Mouse (Mus musculus) intestine, postnatal 0 days (tissue): Measurements from ENCODE around the gene Rhoj. TPM values are rescaled to one million over a fixed set of nuclear protein-coding genes. Genes with fewer than 3 reads are reported as not detected.

Experiments used
- ATAC-seq: fragments of 200-750 bp; cut with Nextera tagmentation; 2 replicates; pipeline ENCODE4 v1.8.0; 2017; ENCODE audit warnings: mild to moderate bottlenecking, moderate TSS enrichment, moderate library complexity
- H3K27ac ChIP-seq: fragments of 300-500 bp; sonication (generic); 2 replicates; pipeline ENCODE4 v1.5.1; 2014; ENCODE audit warnings: mild to moderate bottlenecking, low read depth, low read length, moderate library complexity
- H3K27me3 ChIP-seq: fragments of 300-500 bp; sonication (generic); replicated peaks from 2 replicates; pipeline ENCODE4 v1.6.1; 2014; ENCODE audit warnings: low read length, mixed read lengths; ENCODE audit not compliant: control insufficient read depth, insufficient read depth
- H3K36me3 ChIP-seq: fragments of 300-500 bp; sonication (generic); 2 replicates; pipeline ENCODE4 v1.6.1; 2014; ENCODE audit warnings: mild to moderate bottlenecking, moderate library complexity; ENCODE audit not compliant: control insufficient read depth, insufficient read depth
- H3K4me1 ChIP-seq: fragments of 300-500 bp; sonication (generic); replicated peaks from 2 replicates; pipeline ENCODE4 v1.6.1; 2014; ENCODE audit warnings: antibody characterized with exemption, low read length, mixed read lengths; ENCODE audit not compliant: control insufficient read depth, insufficient read depth
- H3K4me2 ChIP-seq: fragments of 300-500 bp; sonication (generic); replicated peaks from 2 replicates; pipeline ENCODE4 v1.6.1; 2014; ENCODE audit warnings: low read depth, mild to moderate bottlenecking, moderate library complexity
- H3K4me3 ChIP-seq: fragments of 300-500 bp; sonication (generic); 2 replicates; pipeline ENCODE4 v1.5.1; 2014; ENCODE audit warnings: low read depth, low read length
- H3K9ac ChIP-seq: fragments of 300-500 bp; sonication (generic); 2 replicates; pipeline ENCODE4 v1.6.1; 2014; ENCODE audit warnings: mild to moderate bottlenecking, low read depth, low read length
- H3K9me3 ChIP-seq: fragments of 300-500 bp; sonication (generic); 2 replicates; pipeline ENCODE4 v1.6.1; 2016; ENCODE audit warnings: mixed run types; ENCODE audit not compliant: control insufficient read depth
- CTCF ChIP-seq: sonication (generic); IDR thresholded peaks from 2 replicates; pipeline ENCODE4 v1.5.1; 2016; ENCODE audit warnings: low read depth, mild to moderate bottlenecking, control low read depth, antibody characterized with exemption, moderate library complexity
- WGBS: fragments of 180-500 bp; shearing (Covaris S2); extraction: QIAGEN DNeasy Blood & Tissue Kit; methylation state at CpG from one replicate; pipeline ENCODE4 v1.1.7; 2014; 5-methylcytosine and 5-hydroxymethylcytosine counted together
- polyA plus RNA-seq: library from polyadenylated mRNA; unstranded; fragments of >200 nt; fragmentation: Nextera tagmentation; extraction: Ambion mirVana; gene quantifications from 2 replicates; pipeline ENCODE4 v1.2.1, GENCODE M21; 2015

The Rhoj gene
- polyA plus RNA-seq, 1 experiment from 2014 or later, result 27.9 TPM

GRCm38 (mm10) chr12:75448921-75449320 is 140.8 kb downstream of the Rhoj start:
- Histone ChIP-seq H3K36me3 (peaks cover 23% of the 10 kb centered on the region), H3K9ac (no peak overlapping the region), H3K9me3 (no peaks in the 10 kb centered on the region), H3K27ac (no peak overlapping the region), H3K4me1 (no peaks in the 10 kb centered on the region), H3K4me3 (no peak overlapping the region), H3K4me2 (no peak overlapping the region), H3K27me3 (no peaks in the 10 kb centered on the region)
- WGBS, result 73% methylated on average over 5 of the region's 5 CpGs
- no peak for ATAC-seq
- no peak for TF ChIP-seq CTCF

GRCm38 (mm10) chr12:75449475-75449966 is 141.4 kb downstream of the Rhoj start:
- WGBS, result 53% methylated on average over 6 of the region's 6 CpGs
- no peaks in the 10 kb centered on the region for H3K9me3 ChIP-seq
- no peak overlapping the region for H3K4me3 ChIP-seq
- ATAC-seq, result no peak
- no peak overlapping the region for H3K27ac ChIP-seq
- H3K4me2 ChIP-seq, result no peak overlapping the region
- peaks cover 23% of the 10 kb centered on the region for H3K36me3 ChIP-seq
- no peak overlapping the region for H3K9ac ChIP-seq
- TF ChIP-seq CTCF, result peak; percentile 63
- no peaks in the 10 kb centered on the region for H3K4me1 ChIP-seq
- no peaks in the 10 kb centered on the region for H3K27me3 ChIP-seq

GRCm38 (mm10) chr12:75450011-75450410 is 141.9 kb downstream of the Rhoj start:
- no peak for ATAC-seq
- 58% methylated on average over 14 of the region's 14 CpGs for WGBS
- Histone ChIP-seq H3K36me3 (peaks cover 23% of the 10 kb centered on the region), H3K4me2 (no peak overlapping the region), H3K27me3 (no peaks in the 10 kb centered on the region), H3K27ac (no peak overlapping the region), H3K4me3 (no peak overlapping the region), H3K9me3 (no peaks in the 10 kb centered on the region), H3K4me1 (no peaks in the 10 kb centered on the region), H3K9ac (no peak overlapping the region)
- TF ChIP-seq CTCF, result no peak

GRCm38 (mm10) chr12:75450592-75450991 is 142.5 kb downstream of the Rhoj start:
- Histone ChIP-seq H3K27me3 (no peaks in the 10 kb centered on the region), H3K9ac (no peak overlapping the region), H3K4me1 (no peaks in the 10 kb centered on the region), H3K36me3 (peaks cover 23% of the 10 kb centered on the region), H3K27ac (no peak overlapping the region), H3K4me2 (no peak overlapping the region), H3K4me3 (no peak overlapping the region), H3K9me3 (no peaks in the 10 kb centered on the region)
- no peak for ATAC-seq
- 87% methylated on average over 8 of the region's 8 CpGs for WGBS
- no peak for TF ChIP-seq CTCF

Other genes starting within 250 kb of the Rhoj start
- gene Kcnh5, start 131.0 kb upstream of the Rhoj start, polyA plus RNA-seq, result 0.03 TPM in 1 of 2 replicates, not detected in the other
- gene Gphb5, start 108.5 kb downstream of the Rhoj start, polyA plus RNA-seq, result not detected in 2 replicates